Mouse (Mus musculus): ENCODE results near the gene Clspn. TPM values are rescaled to one million over a fixed set of nuclear protein-coding genes. Genes with fewer than 3 reads are reported as not detected.

Clspn gene
- total and polyA plus RNA-seq, 2 experiments: 0.15 to 0.28 TPM

- Histone ChIP-seq H3K4me3 (ENCODE audit: insufficient read depth, low read depth, low read length) (no peak overlapping the region), H3K4me1 (ENCODE audit: control insufficient read depth, insufficient read depth, low read length) (no peaks in the 10 kb centered on the region), H3K27me3 (ENCODE audit: control insufficient read depth, insufficient read depth, low read length) (no peaks in the 10 kb centered on the region), H3K79me2 (ENCODE audit: control insufficient read depth, insufficient read depth, low read length) (no peaks in the 10 kb centered on the region), H3K36me3 (ENCODE audit: control insufficient read depth, insufficient read depth, low read length) (no peaks in the 10 kb centered on the region), H3K27ac (replicated peaks; ENCODE audit: insufficient read depth, low read depth, low read length) (no peak overlapping the region), H3K9ac (ENCODE audit: low read depth, low read length) (no peak overlapping the region)
- 51% methylated on average over 9 of the region's 9 CpGs for WGBS
- no peak for DNase-seq (ENCODE audit: extremely low read depth, low read depth, low spot score)
- TF ChIP-seq POLR2A (IDR thresholded peaks at IDR 0.05; ENCODE audit: extremely low read depth, insufficient read depth, low read length): no peak
- no peak for TF ChIP-seq CTCF (IDR thresholded peaks at IDR 0.05; ENCODE audit: low read depth, low read length)
Observed at GRCm38 (mm10) chr4:126641901-126642300, 85.2 kb downstream of the Clspn start.

Other genes with a start within 250 kb of the Clspn start
- gene Adprhl2, start 235.2 kb upstream of the Clspn start, total RNA-seq (2014; rRNA removed): 12.1 and 13.2 TPM in 2 replicates
- gene Adprhl2, start 235.2 kb upstream of the Clspn start, polyA plus RNA-seq (2012; rRNA removed): 24.4 and 27.6 TPM in 2 replicates
- 0.20 and 0.37 TPM in 2 replicates for gene Tekt2, start 231.2 kb upstream of the Clspn start, total RNA-seq (2014; rRNA removed)
- gene Tekt2, start 231.2 kb upstream of the Clspn start, polyA plus RNA-seq (2012; rRNA removed): 0.20 and 0.43 TPM in 2 replicates
- gene Ago3, start 127.4 kb upstream of the Clspn start, total RNA-seq (2014; rRNA removed): 8.6 and 14.3 TPM in 2 replicates
- 4.9 and 5.1 TPM in 2 replicates for gene Ago3, start 127.4 kb upstream of the Clspn start, polyA plus RNA-seq (2012; rRNA removed)
- gene Ago1, start 88.4 kb upstream of the Clspn start, total RNA-seq (2014; rRNA removed): 6.5 and 9.8 TPM in 2 replicates
- gene Ago1, start 88.4 kb upstream of the Clspn start, polyA plus RNA-seq (2012; rRNA removed): 9.7 and 9.8 TPM in 2 replicates
- gene Ago4, start 23.5 kb upstream of the Clspn start, total RNA-seq (2014; rRNA removed): 2.2 and 2.3 TPM in 2 replicates
- 0.65 and 0.82 TPM in 2 replicates for gene Ago4, start 23.5 kb upstream of the Clspn start, polyA plus RNA-seq (2012; rRNA removed)
- gene 5730409E04Rik, start 52.9 kb downstream of the Clspn start, total RNA-seq (2014; rRNA removed): 3.3 and 3.7 TPM in 2 replicates
- 4.5 and 4.8 TPM in 2 replicates for gene 5730409E04Rik, start 52.9 kb downstream of the Clspn start, polyA plus RNA-seq (2012; rRNA removed)
- gene Psmb2, start 120.7 kb downstream of the Clspn start, total RNA-seq (2014; rRNA removed): 94.4 and 99.1 TPM in 2 replicates
- 149 and 192 TPM in 2 replicates for gene Psmb2, start 120.7 kb downstream of the Clspn start, polyA plus RNA-seq (2012; rRNA removed)
- gene Tfap2e, start 179.3 kb downstream of the Clspn start, total RNA-seq (2014; rRNA removed): not detected in 2 replicates
- gene Tfap2e, start 179.3 kb downstream of the Clspn start, polyA plus RNA-seq (2012; rRNA removed): not detected in 2 replicates
- 2.4 and 4.2 TPM in 2 replicates for gene Ncdn, start 196.5 kb downstream of the Clspn start, total RNA-seq (2014; rRNA removed)
- gene Ncdn, start 196.5 kb downstream of the Clspn start, polyA plus RNA-seq (2012; rRNA removed): 10.0 and 12.8 TPM in 2 replicates
- gene AU040320, start 196.6 kb downstream of the Clspn start, total RNA-seq (2014; rRNA removed): 8.9 and 12.8 TPM in 2 replicates
- 13.0 and 13.7 TPM in 2 replicates for gene AU040320, start 196.6 kb downstream of the Clspn start, polyA plus RNA-seq (2012; rRNA removed)

All from liver, adult 2 months (tissue).